Mouse (Mus musculus) heart, embryonic 16.5 days (tissue): ENCODE measurements around the gene Synj2. TPM values are rescaled to one million over a fixed set of nuclear protein-coding genes. Genes with fewer than 3 reads are reported as not detected.

Experiments used
- ATAC-seq: fragments of 200-750 bp; cut with Nextera tagmentation; replicated peaks from 2 replicates; pipeline ENCODE4 v1.8.0; 2017; ENCODE audit warnings: moderate number of reproducible peaks; ENCODE audit not compliant: insufficient read depth, low FRiP score; ENCODE audit errors: extremely low read depth
- H3K27ac ChIP-seq: fragments of 300-500 bp; sonication (generic); 2 replicates; pipeline ENCODE4 v1.5.1; 2014; ENCODE audit warnings: mild to moderate bottlenecking, low read length, control low read depth, moderate library complexity
- H3K27me3 ChIP-seq: fragments of 300-500 bp; sonication (generic); 2 replicates; pipeline ENCODE4 v1.6.1; 2014; ENCODE audit warnings: low read length, mixed read lengths; ENCODE audit not compliant: control insufficient read depth, insufficient read depth
- H3K36me3 ChIP-seq: fragments of 300-500 bp; sonication (generic); 2 replicates; pipeline ENCODE4 v1.6.1; 2014; ENCODE audit not compliant: control insufficient read depth, insufficient read depth
- H3K4me1 ChIP-seq: fragments of 300-500 bp; sonication (generic); 2 replicates; pipeline ENCODE4 v1.6.1; 2014; ENCODE audit warnings: low read length, mixed read lengths; ENCODE audit not compliant: control insufficient read depth, insufficient read depth
- H3K4me2 ChIP-seq: fragments of 300-500 bp; sonication (generic); 2 replicates; pipeline ENCODE4 v1.6.1; 2014; ENCODE audit warnings: low read depth, mild to moderate bottlenecking, control low read depth, low read length
- H3K4me3 ChIP-seq: fragments of 300-500 bp; sonication (generic); 2 replicates; pipeline ENCODE4 v1.5.1; 2014; ENCODE audit warnings: mild to moderate bottlenecking, control low read depth, low read length
- H3K9ac ChIP-seq: fragments of 300-500 bp; sonication (generic); 2 replicates; pipeline ENCODE4 v1.6.1; 2014; ENCODE audit warnings: low read length, control low read depth
- H3K9me3 ChIP-seq: fragments of 300-500 bp; sonication (generic); replicated peaks from 2 replicates; pipeline ENCODE4 v1.6.1; 2016; ENCODE audit warnings: low read length; ENCODE audit not compliant: control insufficient read depth
- WGBS: fragments of 180-500 bp; shearing (Covaris S2); extraction: QIAGEN DNeasy Blood & Tissue Kit; methylation state at CpG from one replicate; pipeline ENCODE4 v1.1.7; 2014; 5-methylcytosine and 5-hydroxymethylcytosine counted together
- polyA plus RNA-seq: library from polyadenylated mRNA; unstranded; fragments of >200 nt; fragmentation: Nextera tagmentation; extraction: Ambion mirVana; gene quantifications from 2 replicates; pipeline ENCODE4 v1.2.1, GENCODE M21; 2015

Gene Synj2
- polyA plus RNA-seq, 1 experiment from 2014 or later: 5.3 TPM

GRCm38 (mm10) chr17:6091604-6092003 lies 150.5 kb downstream of the Synj2 start:
- Histone ChIP-seq H3K9me3 (no peaks in the 10 kb centered on the region), H3K27ac (no peak overlapping the region), H3K36me3 (peaks cover 3% of the 10 kb centered on the region; the same call in 1 of the 2 replicates), H3K27me3 (no peaks in the 10 kb centered on the region), H3K4me1 (no peaks in the 10 kb centered on the region), H3K4me2 (no peak overlapping the region), H3K4me3 (no peak overlapping the region), H3K9ac (no peak overlapping the region)
- WGBS: 85% methylated on average over 6 of the region's 6 CpGs
- ATAC-seq: no peak

Other genes with a start within 250 kb of the Synj2 start
- 19.4 and 20.9 TPM in 2 replicates for gene Snx9, start 100.0 kb upstream of the Synj2 start, polyA plus RNA-seq
- gene Serac1, start 138.5 kb downstream of the Synj2 start, polyA plus RNA-seq: 4.7 and 5.3 TPM in 2 replicates
- 128 and 134 TPM in 2 replicates for gene Gtf2h5, start 138.5 kb downstream of the Synj2 start, polyA plus RNA-seq
- 63.1 and 70.2 TPM in 2 replicates for gene Tulp4, start 165.2 kb downstream of the Synj2 start, polyA plus RNA-seq